Mouse (Mus musculus) brain, embryonic 14.5 days (tissue): ENCODE measurements at regions not wholly inside any gene's neighbourhood (a gene's known extent, or its start where the extent isn't known, plus 50 kb on each side); places are given as distances from the start of the nearest gene placed in this dataset.

Source experiments
- DNase-seq: peaks from one replicate; pipeline ENCODE4 v3.0.0-alpha.2; 2011; ENCODE audit warnings: low read depth
- CTCF ChIP-seq: fragments of 200-500 bp; IDR thresholded peaks from 2 replicates; pipeline ENCODE4 v1.5.1; 2012; ENCODE audit warnings: inconsistent platforms, mild to moderate bottlenecking, moderate library complexity, borderline replicate concordance; ENCODE audit not compliant: insufficient read depth, insufficient read length; ENCODE audit errors: extremely low read depth
- POLR2A ChIP-seq: fragments of 200-500 bp; IDR thresholded peaks from 2 replicates; pipeline ENCODE4 v1.6.1; 2012; ENCODE audit warnings: mild to moderate bottlenecking, inconsistent platforms, borderline replicate concordance; ENCODE audit not compliant: poor library complexity, insufficient read depth, insufficient read length, severe bottlenecking; ENCODE audit errors: extremely low read depth

- DNase-seq = peak; percentile 86
- TF ChIP-seq POLR2A (no peak), CTCF (no peak)
Observed at GRCm38 (mm10) chr10:17023571-17024293, 699.3 kb upstream of the Cited2 start.

DNA sequence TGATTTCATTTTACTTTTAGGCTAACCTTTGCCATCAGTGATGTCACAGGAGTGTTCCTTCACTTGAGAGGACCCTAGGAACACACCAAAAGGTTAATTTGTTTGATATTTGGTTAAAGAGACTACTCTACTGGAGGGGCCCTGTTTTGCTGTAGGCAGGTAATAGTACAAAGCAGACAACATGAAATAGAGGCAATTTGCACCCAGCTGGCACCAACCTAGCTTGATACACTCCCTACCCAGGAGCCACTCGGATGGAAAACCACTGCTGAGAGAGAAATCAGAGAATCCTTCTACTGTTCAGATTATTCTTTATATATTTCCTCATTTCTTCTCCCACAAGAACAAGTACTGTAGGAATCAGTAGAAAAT is 698.7 kb upstream of the Cited2 start:
- TF ChIP-seq POLR2A (no peak), CTCF (no peak)
- DNase-seq = no peak

- no peak for TF ChIP-seq POLR2A
- TF ChIP-seq CTCF = no peak
Observed at GRCm38 (mm10) chr10:17034892-17035775, 687.9 kb upstream of the Cited2 start.

GRCm38 (mm10) chr10:17038259-17039043 is 684.6 kb upstream of the Cited2 start:
- peak; percentile 37 for DNase-seq
- TF ChIP-seq POLR2A (no peak), CTCF (no peak)

More at GRCm38 (mm10) chr10:17034892-17035775, 687.9 kb upstream of the Cited2 start:
- DNase-seq = no peak

- TF ChIP-seq CTCF (no peak), POLR2A (no peak)
Observed at GRCm38 (mm10) chr10:17042090-17042489, 680.9 kb upstream of the Cited2 start.

DNA sequence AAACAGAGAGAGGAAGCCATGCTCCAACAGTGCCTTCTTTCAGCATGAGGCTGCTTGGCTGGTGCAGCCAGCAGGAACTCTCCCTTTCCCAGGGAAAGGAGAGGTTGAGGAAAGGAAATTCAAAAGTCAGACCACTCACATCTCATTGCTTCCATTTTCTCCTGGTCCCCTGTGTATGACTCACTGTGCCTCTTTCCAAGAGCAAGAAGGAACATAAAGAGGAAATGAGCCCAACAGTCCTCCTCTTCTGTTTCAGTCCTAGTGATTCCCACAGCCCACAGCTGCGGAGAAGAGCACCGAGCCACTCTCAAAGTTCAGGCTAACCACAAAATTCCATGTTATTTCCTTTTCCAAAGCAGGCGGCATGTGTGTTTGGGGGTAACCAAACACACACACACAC is 680.0 kb upstream of the Cited2 start:
- DNase-seq = no peak
- no peak for TF ChIP-seq POLR2A
- TF ChIP-seq CTCF = no peak

More at GRCm38 (mm10) chr10:17042090-17042489, 680.9 kb upstream of the Cited2 start:
- DNase-seq = no peak

DNA sequence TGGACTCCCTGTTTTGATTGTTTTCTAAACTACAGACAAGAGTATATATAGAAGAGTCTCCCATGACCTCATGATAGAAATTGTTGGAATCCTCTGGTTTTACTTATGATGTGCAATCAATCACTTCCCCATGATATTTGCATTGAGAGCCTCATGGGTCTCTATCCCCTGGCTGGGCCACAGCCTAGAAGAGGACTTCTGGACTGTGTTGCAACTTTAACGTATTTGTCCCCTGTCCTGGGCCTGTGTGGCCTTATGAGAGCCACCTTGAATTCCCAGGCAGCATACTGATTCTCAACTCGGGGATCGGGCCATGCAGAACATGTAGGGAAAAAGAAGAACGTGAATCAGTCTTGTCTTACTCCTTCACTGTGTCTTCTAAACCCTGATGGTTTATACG is 676.3 kb upstream of the Cited2 start:
- TF ChIP-seq POLR2A (no peak), CTCF (no peak)
- DNase-seq = no peak

DNA sequence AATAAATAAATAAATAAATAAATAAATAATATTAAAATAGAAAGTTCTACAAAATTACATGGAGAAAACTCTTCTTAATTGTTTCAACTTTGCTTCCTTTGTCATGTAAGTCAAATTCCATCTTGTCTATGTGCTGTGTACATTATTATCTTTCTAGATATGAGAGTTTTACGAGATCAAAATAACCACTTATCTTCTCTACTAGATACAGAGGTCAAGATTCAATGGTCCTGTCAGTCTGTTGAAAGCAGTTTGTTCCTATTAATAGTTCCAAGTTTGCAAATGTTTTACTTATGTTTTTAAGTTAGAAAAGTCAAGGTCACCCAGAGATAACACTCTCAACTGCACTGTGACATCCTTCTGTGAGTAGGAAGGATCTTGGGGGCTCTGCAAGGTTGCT is 650.1 kb upstream of the Cited2 start:
- TF ChIP-seq POLR2A (no peak), CTCF (no peak)

GRCm38 (mm10) chr10:17074013-17074401 is 649.0 kb upstream of the Cited2 start:
- TF ChIP-seq POLR2A = no peak
- no peak for TF ChIP-seq CTCF
- DNase-seq = no peak

More for the DNA sequence above, 650.1 kb upstream of the Cited2 start:
- DNase-seq = no peak

GRCm38 (mm10) chr10:17074402-17075027 is 648.5 kb upstream of the Cited2 start:
- TF ChIP-seq POLR2A (no peak), CTCF (no peak)
- peak; percentile 73 for DNase-seq
